Mouse (Mus musculus) fibroblast of lung, adult 2 months (primary cell): Measurements from ENCODE around the gene Exd2.

ENCODE experiments used
- DNase-seq: peaks from one replicate; pipeline ENCODE4 v3.0.0-alpha.2; 2011; ENCODE audit warnings: low read depth

Exd2 gene

GRCm38 (mm10) chr12:80498356-80498755, 35.5 kb downstream of the Exd2 start:
- DNase-seq, result no peak

GRCm38 (mm10) chr12:80500506-80500905, 37.6 kb downstream of the Exd2 start:
- no peak for DNase-seq

- peak; percentile 63 for DNase-seq
Observed at GRCm38 (mm10) chr12:80504718-80505117, 41.8 kb downstream of the Exd2 start.

GRCm38 (mm10) chr12:80507041-80507745, 44.3 kb downstream of the Exd2 start:
- DNase-seq, result no peak

GRCm38 (mm10) chr12:80517977-80518376, 55.1 kb downstream of the Exd2 start, which contains the start of gene Galnt16:
Galnt16 (plus strand) TSS chr12:80518277.
- no peak for DNase-seq

GRCm38 (mm10) chr12:80518393-80518756, 55.5 kb downstream of the Exd2 start:
- DNase-seq, result no peak

GRCm38 (mm10) chr12:80518757-80519620, 56.1 kb downstream of the Exd2 start:
- no peak for DNase-seq

GRCm38 (mm10) chr12:80519621-80520332, 56.9 kb downstream of the Exd2 start:
- no peak for DNase-seq

GRCm38 (mm10) chr12:80522006-80522405, 59.1 kb downstream of the Exd2 start:
- DNase-seq, result peak; percentile 70

- DNase-seq, result no peak
Observed at GRCm38 (mm10) chr12:80524276-80524921, 61.5 kb downstream of the Exd2 start.

- DNase-seq, result no peak
Observed at GRCm38 (mm10) chr12:80525513-80525912, 62.6 kb downstream of the Exd2 start.

GRCm38 (mm10) chr12:80526511-80526910, 63.6 kb downstream of the Exd2 start:
- no peak for DNase-seq

GRCm38 (mm10) chr12:80527727-80528389, 65.0 kb downstream of the Exd2 start:
- no peak for DNase-seq

GRCm38 (mm10) chr12:80530052-80530451, 67.2 kb downstream of the Exd2 start:
- DNase-seq, result no peak

- DNase-seq, result no peak
Observed at GRCm38 (mm10) chr12:80530630-80531029, 67.7 kb downstream of the Exd2 start.

- DNase-seq, result no peak
Observed at GRCm38 (mm10) chr12:80531585-80531984, 68.7 kb downstream of the Exd2 start.

- no peak for DNase-seq
Observed at GRCm38 (mm10) chr12:80533876-80534275, 71.0 kb downstream of the Exd2 start.

- no peak for DNase-seq
Observed at GRCm38 (mm10) chr12:80537313-80537712, 74.4 kb downstream of the Exd2 start.

- no peak for DNase-seq
Observed at GRCm38 (mm10) chr12:80538311-80538710, 75.4 kb downstream of the Exd2 start.

GRCm38 (mm10) chr12:80545310-80545709, 82.4 kb downstream of the Exd2 start:
- DNase-seq, result no peak

- DNase-seq, result no peak
Observed at GRCm38 (mm10) chr12:80549646-80550045, 86.8 kb downstream of the Exd2 start.
